Mouse (Mus musculus) common myeloid progenitor, adult 5-6 weeks (primary cell): ENCODE measurements at regions not wholly inside any gene's neighbourhood (a gene's known extent, or its start where the extent isn't known, plus 50 kb on each side); places are given as distances from the start of the nearest gene placed in this dataset.
"Not testable (repeated sequence)": the region's sequence is repeated elsewhere in the genome, so short reads cannot be mapped to it uniquely, and the experiment has no call there.

Source experiments
- ATAC-seq: replicated peaks from 2 replicates; pipeline ENCODE4 v1.8.0; 2016; ENCODE audit warnings: low read depth, mild to moderate bottlenecking, moderate TSS enrichment, inconsistent platforms; ENCODE audit not compliant: poor library complexity, severe bottlenecking

- peak; percentile 17; the same call in 1 of the 2 replicates for ATAC-seq
Measured at GRCm38 (mm10) chr2:57185151-57185550, 52.3 kb upstream of the Gpd2 start.

- ATAC-seq = not testable (repeated sequence)
Measured at GRCm38 (mm10) chr2:57183108-57183507, 54.3 kb upstream of the Gpd2 start.

- peak; percentile 86 for ATAC-seq
Measured at GRCm38 (mm10) chr2:57181692-57182541, 55.5 kb upstream of the Gpd2 start.

GRCm38 (mm10) chr2:57181350-57181691, 56.1 kb upstream of the Gpd2 start:
- no peak; the same call in 1 of the 2 replicates for ATAC-seq

- ATAC-seq = no peak
Measured at GRCm38 (mm10) chr2:57178056-57178455, 54.3 kb upstream of the Nr4a2 start.

GRCm38 (mm10) chr2:57176547-57176946, 52.7 kb upstream of the Nr4a2 start:
- ATAC-seq = peak; percentile 50

- ATAC-seq = no peak
Measured at GRCm38 (mm10) chr2:57175219-57175618, 51.4 kb upstream of the Nr4a2 start.
